Mouse (Mus musculus): ENCODE measurements around the gene Ankrd66.
"Not testable (repeated sequence)": the region's sequence is repeated elsewhere in the genome, so short reads cannot be mapped to it uniquely, and the experiment has no call there.

Gene Ankrd66

GRCm38 (mm10) chr17:43534362-43535222 lies 8.8 kb downstream of the Ankrd66 start:
- peak; percentile 65 to 72 for DNase-seq

DNA sequence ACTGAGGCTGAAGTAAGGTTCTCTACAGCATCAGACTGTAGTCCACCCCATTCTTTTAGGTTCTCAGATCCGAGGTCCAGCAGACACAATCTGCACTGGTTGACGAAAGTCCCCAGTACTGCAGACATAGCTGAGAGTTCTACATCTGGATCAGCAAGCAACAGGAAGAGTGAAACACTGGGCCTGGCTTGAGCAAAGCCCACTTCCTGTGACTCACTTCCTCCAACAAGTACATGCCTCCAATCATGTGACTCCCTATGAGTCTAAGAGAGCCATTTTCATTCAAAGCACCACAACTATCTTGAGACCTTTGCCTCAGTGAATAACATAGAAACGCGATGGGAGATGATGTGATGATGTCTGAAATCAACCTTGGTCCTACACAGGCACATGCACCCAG lies 12.2 kb downstream of the Ankrd66 start:
- no peak for DNase-seq

- no peak for DNase-seq
Observed at GRCm38 (mm10) chr17:43530507-43530906, 12.9 kb downstream of the Ankrd66 start.

DNA sequence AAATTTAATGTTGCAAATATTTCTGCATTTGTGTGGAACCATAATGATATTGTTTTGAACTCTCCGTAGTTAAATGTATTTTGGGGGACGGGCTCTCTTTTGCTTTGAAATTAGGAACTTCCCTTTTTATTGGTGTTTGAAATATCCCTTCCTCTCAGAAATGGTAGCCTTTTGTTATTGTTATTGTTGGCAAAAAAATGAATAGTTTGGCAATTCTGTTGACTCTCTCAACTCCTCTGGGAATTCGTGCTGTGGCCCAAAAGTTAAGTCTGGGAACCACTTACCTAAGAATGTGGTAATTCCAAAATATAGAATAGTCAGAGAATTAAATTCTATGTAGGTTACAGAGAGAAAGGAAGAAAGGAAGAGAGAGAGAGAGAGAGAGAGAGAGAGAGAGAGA lies 23.3 kb downstream of the Ankrd66 start:
- DNase-seq = no peak

DNA sequence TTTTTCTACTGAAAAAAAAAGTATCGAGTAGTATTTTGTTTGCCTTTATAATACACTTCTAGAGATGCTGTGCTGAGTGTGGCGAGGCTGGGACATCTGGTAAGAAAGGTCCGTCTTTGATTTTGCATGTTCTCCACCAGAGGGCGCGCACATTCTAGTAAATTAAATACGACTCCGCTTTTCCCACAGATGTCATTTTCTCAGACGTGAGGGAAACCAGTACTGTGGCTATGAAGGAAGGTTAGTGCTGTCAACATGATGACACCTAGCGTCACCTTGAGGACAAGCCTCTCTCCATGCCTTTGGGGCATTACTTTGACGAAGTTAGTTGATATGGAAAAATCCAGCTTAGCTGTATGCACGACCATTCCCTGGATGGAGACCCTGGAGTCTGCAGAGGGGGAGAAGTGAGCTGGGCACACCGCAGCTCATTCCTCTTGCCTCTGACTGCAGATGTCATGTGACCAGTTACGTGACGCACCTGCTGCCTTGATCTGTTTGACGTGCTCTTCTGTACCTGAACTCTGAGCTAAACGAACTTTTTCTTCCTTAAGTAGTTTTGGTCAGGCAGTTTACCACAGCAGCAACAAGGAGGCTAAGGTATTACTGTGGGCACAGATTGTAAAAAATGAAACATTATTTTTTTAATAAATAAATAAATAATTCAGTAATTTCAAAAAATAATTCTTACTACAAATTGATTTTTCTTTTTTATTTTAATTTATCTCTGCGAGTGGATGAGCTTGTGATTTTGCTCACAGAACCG lies 24.6 kb downstream of the Ankrd66 start:
- peak; percentile 26 to 72 for DNase-seq

- DNase-seq = no peak
Observed at GRCm38 (mm10) chr17:43510782-43511181, 32.7 kb downstream of the Ankrd66 start.

DNA sequence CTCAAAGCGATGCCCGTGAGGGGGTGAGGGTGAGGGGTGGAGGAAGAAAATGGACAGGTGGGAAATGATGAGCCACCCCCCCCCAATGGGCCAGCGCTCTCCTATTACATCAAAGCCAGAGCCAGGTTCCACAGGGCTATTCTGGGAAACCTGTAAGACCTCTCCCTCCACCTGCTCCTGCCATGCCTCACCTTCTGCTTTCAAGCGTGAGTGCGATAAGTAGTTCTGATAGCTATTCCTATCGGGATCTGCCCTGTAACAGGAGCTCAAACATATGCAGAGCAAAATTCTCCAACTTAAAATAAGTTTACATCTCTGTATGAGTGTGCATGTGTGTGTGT lies 38.9 kb downstream of the Ankrd66 start:
- DNase-seq = no peak

GRCm38 (mm10) chr17:43503861-43504593 lies 39.4 kb downstream of the Ankrd66 start:
- DNase-seq = no peak

DNA sequence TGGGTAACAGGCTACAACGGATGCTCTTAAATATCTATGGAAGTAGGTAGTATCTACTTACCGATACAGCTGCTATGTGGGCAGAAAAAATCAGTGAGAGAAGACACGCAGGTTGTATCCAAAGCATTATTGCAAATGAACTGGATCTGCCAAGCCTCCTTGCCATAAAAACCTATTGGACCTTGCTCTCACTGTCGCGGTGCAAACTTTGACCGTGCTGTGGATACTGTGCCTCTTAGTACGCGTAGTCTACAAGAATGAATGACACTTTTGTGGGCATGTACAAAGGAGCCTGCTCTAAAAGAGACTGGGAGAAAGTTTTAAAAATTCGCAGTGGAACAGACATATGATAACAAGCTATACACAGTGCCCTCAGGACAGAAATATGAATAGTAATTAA lies 40.8 kb downstream of the Ankrd66 start, which contains the start of gene Mep1a:
Mep1a (minus strand) TSS at position 221 of the 400 bp plus-strand sequence.
- DNase-seq = no peak

- DNase-seq = no peak
Observed at GRCm38 (mm10) chr17:43501631-43502030, 41.8 kb downstream of the Ankrd66 start.

DNA sequence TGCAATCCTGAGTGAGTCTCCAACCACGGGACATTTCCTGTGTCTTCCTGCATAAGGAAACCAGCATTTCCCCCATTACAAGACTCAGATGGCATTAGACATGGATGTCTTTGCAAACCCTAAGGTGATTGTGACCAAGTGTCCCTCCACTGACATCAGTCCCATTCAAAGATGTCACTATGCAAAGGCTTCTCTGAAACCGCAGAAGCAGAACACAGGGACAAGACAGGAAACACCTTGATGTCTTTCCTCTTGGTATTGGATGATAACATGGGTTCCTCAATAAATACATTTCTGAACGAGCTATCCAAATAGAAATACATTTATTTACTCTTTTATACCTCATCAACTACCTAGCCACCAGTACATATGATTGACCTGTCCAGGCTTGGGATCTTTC lies 42.2 kb downstream of the Ankrd66 start:
- DNase-seq = no peak

DNA sequence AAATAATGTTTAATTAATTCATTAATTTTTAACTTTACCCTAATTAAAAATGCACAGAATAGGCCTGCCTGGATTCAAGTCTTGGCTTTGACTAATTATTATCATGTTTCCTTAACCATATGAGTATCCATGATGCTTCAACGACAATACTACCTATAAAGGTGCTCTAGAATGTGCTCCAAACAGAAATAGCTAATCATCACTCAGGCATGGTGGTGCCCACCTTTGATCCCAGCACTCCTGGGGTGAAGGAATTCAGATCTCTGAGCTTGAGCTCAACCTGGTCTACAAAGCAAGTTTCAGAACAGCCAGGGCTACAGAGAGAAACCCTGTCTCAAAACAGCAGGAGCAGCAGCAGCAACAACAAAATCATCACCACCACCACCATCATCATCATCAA lies 42.9 kb downstream of the Ankrd66 start:
- no peak for DNase-seq

GRCm38 (mm10) chr17:43497521-43497920 lies 45.9 kb downstream of the Ankrd66 start:
- DNase-seq = no peak

- no peak for DNase-seq
Observed at GRCm38 (mm10) chr17:43495502-43495901, 47.9 kb downstream of the Ankrd66 start.

- not testable (repeated sequence) for DNase-seq
Observed at GRCm38 (mm10) chr17:43490371-43490770, 53.1 kb downstream of the Ankrd66 start.

- no peak for DNase-seq
Observed at GRCm38 (mm10) chr17:43488439-43489151, 54.8 kb downstream of the Ankrd66 start.

GRCm38 (mm10) chr17:43485982-43486381 lies 57.5 kb downstream of the Ankrd66 start:
- DNase-seq = no peak

All from lung, postnatal 4 days (tissue).